Mouse (Mus musculus): ENCODE results near the gene Tnfrsf23.

- TF ChIP-seq TAL1 (IDR thresholded peaks at IDR 0.05; ENCODE audit: low read length): no peak
- TF ChIP-seq GATA1 (IDR thresholded peaks at IDR 0.05; ENCODE audit: low read length): no peak
Observed at GRCm38 (mm10) chr7:143626178-143626577, 59.5 kb downstream of the Tnfrsf23 start.
